Mouse (Mus musculus): ENCODE data around the gene Slc39a11. TPM values are rescaled to one million over a fixed set of nuclear protein-coding genes. Genes with fewer than 3 reads are reported as not detected.

Gene Slc39a11
- total RNA-seq, 2 experiments from 2014 or later = 12.4 to 13.3 TPM

DNA sequence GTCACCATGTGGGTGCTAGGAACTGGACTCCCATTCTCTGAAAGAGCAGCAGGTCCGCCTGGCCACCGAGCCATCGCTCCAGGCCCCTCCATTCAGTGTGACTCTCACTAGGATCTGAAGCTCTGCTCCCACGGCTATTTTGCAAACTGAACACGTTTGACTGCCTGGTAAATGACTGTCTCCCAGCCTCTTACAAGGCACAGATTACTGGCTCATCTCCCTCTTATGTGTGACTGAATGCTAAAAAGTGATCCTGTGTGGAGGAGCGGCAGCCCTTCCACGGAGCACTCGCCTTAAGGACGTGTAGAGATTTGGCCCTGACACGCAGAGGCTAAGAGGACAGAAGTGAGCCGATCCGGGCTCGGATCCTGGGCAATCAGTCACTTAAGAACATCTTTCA is 96.3 kb downstream of the Slc39a11 start:
- Histone ChIP-seq H3K27ac (0 out of 2 replicates have a peak overlapping the region, but pooled peaks have one; percentile 15), H3K4me3 (no peak overlapping the region)
- no peak for DNase-seq (ENCODE audit: extremely low spot score in 1 of 2, low spot score in 2 of 2)
- intact Hi-C loops (cut with DNase I) = no loop called here
- no peak for TF ChIP-seq CTCF (IDR thresholded peaks at IDR 0.05)

DNA sequence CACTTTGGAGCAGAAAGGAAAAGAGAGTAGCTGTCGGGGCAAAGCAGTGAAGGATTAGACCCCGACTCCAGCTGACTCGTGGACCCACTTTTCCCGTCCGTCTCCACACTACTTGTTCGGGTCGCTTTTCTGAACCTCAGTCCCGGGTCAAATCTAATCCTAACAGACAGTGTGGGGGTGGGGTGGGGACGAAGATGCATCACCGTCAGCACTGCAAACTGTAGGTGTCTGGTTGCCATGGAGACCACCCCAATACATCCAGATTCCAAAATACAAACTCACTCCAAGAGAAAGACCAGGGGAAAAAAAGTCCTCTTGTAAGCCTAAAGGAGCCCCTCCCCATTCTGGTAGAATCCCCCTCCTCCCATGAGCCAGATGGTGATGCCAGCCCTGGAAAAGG is 97.3 kb downstream of the Slc39a11 start:
- Histone ChIP-seq H3K4me3 (no peak overlapping the region), H3K27ac (no peak overlapping the region)
- intact Hi-C loops (cut with DNase I) = no loop called here
- no peak for DNase-seq (ENCODE audit: extremely low spot score in 1 of 2, low spot score in 2 of 2)
- no peak for TF ChIP-seq CTCF (IDR thresholded peaks at IDR 0.05)

- no peak for TF ChIP-seq CTCF (IDR thresholded peaks at IDR 0.05)
- no peak overlapping the region for H3K27ac ChIP-seq
- intact Hi-C loops (cut with DNase I) = no loop called here
- H3K4me3 ChIP-seq = no peak overlapping the region
- DNase-seq (ENCODE audit: extremely low spot score in 1 of 2, low spot score in 2 of 2) = no peak
Measured at GRCm38 (mm10) chr11:113546217-113546877, 103.5 kb downstream of the Slc39a11 start.

GRCm38 (mm10) chr11:113544017-113544640 is 105.8 kb downstream of the Slc39a11 start:
- intact Hi-C loops (cut with DNase I) = no loop called here
- no peak for DNase-seq (ENCODE audit: extremely low spot score in 1 of 2, low spot score in 2 of 2)
- no peak for TF ChIP-seq CTCF (IDR thresholded peaks at IDR 0.05)
- H3K27ac ChIP-seq = no peak overlapping the region
- H3K4me3 ChIP-seq = no peak overlapping the region

- Histone ChIP-seq H3K4me3 (no peak overlapping the region), H3K27ac (no peak overlapping the region)
- TF ChIP-seq CTCF (IDR thresholded peaks at IDR 0.05) = no peak
- no peak for DNase-seq (ENCODE audit: extremely low spot score in 1 of 2, low spot score in 2 of 2)
- intact Hi-C loops (cut with DNase I) = no loop called here
Measured at GRCm38 (mm10) chr11:113541073-113541472, 108.8 kb downstream of the Slc39a11 start.

GRCm38 (mm10) chr11:113539502-113540209 is 110.2 kb downstream of the Slc39a11 start:
- peak; percentile 29 to 33 for DNase-seq (ENCODE audit: extremely low spot score in 1 of 2, low spot score in 2 of 2)
- TF ChIP-seq CTCF (IDR thresholded peaks at IDR 0.05) = no peak
- Histone ChIP-seq H3K27ac (no peak overlapping the region), H3K4me3 (no peak overlapping the region)
- intact Hi-C loops (cut with DNase I) = no loop called here

GRCm38 (mm10) chr11:113539079-113539478 is 110.8 kb downstream of the Slc39a11 start:
- TF ChIP-seq CTCF (IDR thresholded peaks at IDR 0.05) = no peak
- DNase-seq (ENCODE audit: extremely low spot score in 1 of 2, low spot score in 2 of 2) = no peak
- intact Hi-C loops (cut with DNase I) = no loop called here
- no peak overlapping the region for H3K4me3 ChIP-seq
- H3K27ac ChIP-seq = no peak overlapping the region

- intact Hi-C loops (cut with DNase I) = no loop called here
- Histone ChIP-seq H3K4me3 (no peak overlapping the region), H3K27ac (no peak overlapping the region)
- no peak for DNase-seq (ENCODE audit: extremely low spot score in 1 of 2, low spot score in 2 of 2)
- TF ChIP-seq CTCF (IDR thresholded peaks at IDR 0.05) = no peak
Measured at GRCm38 (mm10) chr11:113538406-113538917, 111.4 kb downstream of the Slc39a11 start.

DNA sequence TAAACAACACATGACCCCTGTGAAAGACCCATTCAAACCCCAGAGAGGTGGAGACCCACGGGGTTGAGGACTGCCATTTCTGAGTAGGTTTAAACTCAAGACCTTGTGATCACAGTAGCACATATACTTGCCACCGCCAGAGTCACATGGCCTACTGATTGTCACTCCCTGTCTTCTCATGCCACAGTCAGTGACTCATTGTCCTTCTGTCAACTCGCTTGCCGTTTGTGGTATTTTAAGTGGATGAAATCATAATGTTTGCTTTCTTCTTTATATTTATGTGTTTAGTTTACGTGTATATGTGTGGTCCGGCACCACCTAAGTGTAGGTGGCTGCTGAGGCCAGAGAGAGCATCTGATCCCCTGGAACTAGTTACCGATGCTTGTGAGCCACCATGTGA is 112.2 kb downstream of the Slc39a11 start:
- TF ChIP-seq CTCF (IDR thresholded peaks at IDR 0.05) = no peak
- no peak overlapping the region for H3K27ac ChIP-seq
- intact Hi-C loops (cut with DNase I) = no loop called here
- no peak overlapping the region for H3K4me3 ChIP-seq
- DNase-seq (ENCODE audit: extremely low spot score in 1 of 2, low spot score in 2 of 2) = no peak

GRCm38 (mm10) chr11:113537199-113537586 is 112.7 kb downstream of the Slc39a11 start:
- intact Hi-C loops (cut with DNase I) = no loop called here
- TF ChIP-seq CTCF (IDR thresholded peaks at IDR 0.05) = no peak
- DNase-seq (ENCODE audit: extremely low spot score in 1 of 2, low spot score in 2 of 2) = no peak
- Histone ChIP-seq H3K4me3 (no peak overlapping the region), H3K27ac (no peak overlapping the region)

DNA sequence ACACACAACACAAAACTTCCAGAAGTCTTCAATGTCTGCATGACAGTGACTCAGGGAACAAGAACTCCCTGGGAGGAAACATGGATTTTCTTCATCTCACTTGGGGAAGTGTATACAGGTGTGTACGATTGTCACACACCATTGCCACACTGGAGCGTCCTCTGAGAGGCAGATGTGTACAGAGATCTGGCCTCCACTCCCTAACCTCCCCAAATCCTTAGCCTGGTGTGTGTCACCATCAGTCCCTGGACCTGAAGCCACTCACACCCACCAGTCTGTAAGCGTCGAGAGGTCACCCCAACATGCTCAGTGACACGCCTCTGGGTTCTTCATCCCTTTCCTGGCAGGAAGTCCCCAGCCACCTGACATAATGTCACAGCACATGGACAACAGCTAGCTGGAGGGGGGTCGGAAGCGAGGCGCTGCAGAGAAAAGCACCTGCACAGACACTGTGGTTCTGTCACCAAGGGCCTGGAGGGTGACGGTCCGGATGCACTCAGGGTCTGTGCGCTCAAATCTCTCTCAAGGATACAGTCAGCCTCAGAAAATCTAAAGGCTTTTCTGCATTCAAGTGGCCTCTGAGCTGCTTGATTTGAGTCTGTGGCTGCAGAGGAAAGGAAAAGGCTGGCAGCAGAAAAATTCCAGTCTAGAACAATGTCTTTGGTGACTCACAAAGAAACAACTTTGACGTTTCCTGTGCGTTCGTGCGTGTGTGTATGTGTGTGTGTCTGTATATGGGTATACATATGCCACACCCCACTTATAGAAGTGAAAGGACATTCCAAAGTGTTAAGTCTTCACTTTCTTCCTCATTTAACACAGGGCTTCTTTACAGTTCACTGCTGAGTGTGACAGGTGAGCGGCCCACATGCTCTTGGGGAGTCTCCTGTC is 113.3 kb downstream of the Slc39a11 start:
- no peak for TF ChIP-seq CTCF (IDR thresholded peaks at IDR 0.05)
- intact Hi-C loops (cut with DNase I) = no loop called here
- Histone ChIP-seq H3K4me3 (no peak overlapping the region), H3K27ac (no peak overlapping the region)
- DNase-seq (ENCODE audit: extremely low spot score in 1 of 2, low spot score in 2 of 2) = no peak
